Mouse (Mus musculus) c-Kit-positive CD71-positive TER-119-negative erythroid progenitor cells, embryonic 14.5 days (primary cell): ENCODE measurements around the gene Nup62.

Source experiments
- DNase-seq: peaks from one replicate; pipeline ENCODE4 v3.0.0-alpha.2; 2013; ENCODE audit warnings: low read depth

Gene Nup62

DNA sequence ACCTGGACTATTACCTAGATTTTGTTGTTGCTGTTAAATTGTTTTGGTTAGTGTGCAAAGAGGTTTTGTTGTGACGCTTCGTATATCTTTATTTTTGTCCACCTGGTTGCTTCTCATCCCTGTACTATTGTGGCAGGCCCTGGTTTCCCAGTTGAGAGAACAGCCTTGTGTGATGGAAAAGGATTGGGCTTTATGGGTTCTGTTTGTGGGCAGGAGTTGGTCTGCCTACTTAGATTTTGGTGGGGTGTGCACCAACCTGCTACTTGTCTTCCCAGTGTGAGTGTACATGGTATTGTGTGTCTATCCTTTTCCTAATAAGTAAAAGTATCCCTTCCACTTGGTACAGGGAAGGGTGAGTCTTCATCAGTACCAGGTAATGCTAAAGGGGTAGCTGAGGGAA, 3.5 kb downstream of the Nup62 start:
- DNase-seq = no peak

DNA sequence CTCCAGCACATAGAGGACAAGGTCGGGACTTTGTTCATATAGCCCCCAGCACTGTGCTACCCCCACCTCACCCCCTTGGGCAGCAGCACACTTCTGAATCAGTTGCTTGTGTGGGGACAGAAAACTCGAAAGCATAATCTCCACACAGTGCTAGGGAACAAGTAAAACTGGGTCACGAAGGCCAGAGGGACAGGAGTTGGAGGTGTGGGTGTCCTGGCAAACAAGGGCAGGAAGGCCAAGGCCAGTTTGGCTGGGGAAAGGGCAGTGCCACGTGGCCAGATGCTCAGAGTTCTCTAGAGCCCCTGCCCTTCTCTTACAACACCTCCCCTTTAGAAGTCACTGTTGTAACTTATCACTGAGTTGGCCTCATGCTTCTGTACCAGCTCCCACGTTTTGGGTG, 4.0 kb downstream of the Nup62 start:
- DNase-seq = no peak

GRCm38 (mm10) chr7:44820525-44820924, 4.6 kb downstream of the Nup62 start:
- no peak for DNase-seq

DNA sequence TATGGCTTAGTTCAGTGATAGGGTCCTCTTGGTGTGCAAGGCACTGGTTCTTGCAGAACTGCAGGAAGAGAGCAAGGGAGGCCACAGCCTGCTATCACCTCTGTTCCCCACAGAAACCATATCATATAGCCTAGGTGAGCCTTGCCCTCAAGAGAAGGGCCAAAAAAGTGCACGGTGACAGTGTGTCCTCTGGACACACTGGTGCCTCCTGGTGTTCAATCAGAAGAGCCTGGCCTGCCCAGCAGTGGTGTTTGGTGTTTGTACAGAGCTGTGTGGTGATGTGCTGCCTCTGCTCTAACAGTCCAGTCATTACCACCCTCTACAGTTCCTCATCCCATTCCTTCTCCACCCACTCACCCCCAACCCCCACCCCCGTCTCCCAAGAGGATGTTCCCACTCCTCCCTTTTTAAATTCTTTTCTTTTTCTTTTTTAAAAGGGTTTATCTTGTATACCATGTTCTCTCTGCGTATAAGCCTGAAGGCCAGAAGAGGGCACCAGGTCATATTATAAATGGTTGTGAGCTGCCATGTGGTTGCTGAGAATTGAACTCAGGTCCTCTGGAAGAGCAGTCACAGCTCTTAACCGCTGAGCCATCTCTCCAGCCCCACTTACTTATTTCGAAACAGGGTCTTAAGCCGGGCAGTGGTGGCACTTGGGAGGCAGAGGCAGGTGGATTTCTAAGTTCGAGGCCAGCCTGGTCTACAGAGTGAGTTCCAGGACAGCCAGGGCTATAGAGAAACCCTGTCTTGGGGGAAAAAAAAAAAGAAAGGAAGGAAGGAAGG, 6.0 kb downstream of the Nup62 start:
- no peak for DNase-seq

DNA sequence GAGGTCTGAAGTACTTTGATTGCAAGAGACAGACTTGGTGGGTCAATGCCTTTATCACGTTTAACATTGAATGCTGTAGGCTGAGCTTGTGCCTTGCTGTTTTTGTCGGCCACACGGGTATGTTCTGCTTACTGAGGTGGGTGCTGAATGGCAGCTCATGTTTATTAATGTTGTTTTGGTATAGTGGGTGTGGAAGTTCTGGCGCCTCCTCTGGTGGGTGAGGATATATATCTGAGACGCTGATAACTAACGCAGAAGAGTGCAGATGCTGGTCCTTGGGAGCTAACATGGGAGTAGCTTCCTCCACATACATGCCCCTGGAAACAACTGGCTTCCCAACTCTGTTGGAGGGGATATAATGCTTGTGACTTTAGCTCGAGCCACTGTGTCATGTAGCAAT, 7.5 kb downstream of the Nup62 start:
- no peak for DNase-seq

- peak; percentile 74 for DNase-seq
These were observed 9.0 kb downstream of the Nup62 start for GRCm38 (mm10) chr7:44824872-44825271.

- no peak for DNase-seq
These were observed 10.9 kb downstream of the Nup62 start for GRCm38 (mm10) chr7:44826771-44827170.

- DNase-seq = no peak
These were observed 12.8 kb downstream of the Nup62 start for GRCm38 (mm10) chr7:44828706-44829105.

DNA sequence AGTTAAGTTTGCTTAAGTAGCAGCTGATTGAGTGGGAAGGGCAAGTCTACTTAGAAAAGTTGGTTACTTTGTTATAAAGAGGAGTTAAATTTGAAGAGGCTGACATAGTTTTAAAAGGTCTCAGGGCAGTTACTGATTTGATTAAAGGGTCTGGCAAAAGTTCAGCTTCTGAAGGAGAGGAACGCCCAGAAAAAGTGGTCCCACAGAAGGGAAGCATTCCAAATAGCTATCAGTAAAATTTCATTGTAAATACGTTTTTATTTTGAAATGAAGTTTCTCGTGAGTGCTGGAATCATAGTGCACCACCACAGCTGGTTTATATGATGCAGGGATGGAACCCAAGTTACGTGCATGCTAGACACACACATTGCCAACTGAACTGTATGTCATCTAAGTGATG, 16.9 kb downstream of the Nup62 start:
- DNase-seq = no peak

DNA sequence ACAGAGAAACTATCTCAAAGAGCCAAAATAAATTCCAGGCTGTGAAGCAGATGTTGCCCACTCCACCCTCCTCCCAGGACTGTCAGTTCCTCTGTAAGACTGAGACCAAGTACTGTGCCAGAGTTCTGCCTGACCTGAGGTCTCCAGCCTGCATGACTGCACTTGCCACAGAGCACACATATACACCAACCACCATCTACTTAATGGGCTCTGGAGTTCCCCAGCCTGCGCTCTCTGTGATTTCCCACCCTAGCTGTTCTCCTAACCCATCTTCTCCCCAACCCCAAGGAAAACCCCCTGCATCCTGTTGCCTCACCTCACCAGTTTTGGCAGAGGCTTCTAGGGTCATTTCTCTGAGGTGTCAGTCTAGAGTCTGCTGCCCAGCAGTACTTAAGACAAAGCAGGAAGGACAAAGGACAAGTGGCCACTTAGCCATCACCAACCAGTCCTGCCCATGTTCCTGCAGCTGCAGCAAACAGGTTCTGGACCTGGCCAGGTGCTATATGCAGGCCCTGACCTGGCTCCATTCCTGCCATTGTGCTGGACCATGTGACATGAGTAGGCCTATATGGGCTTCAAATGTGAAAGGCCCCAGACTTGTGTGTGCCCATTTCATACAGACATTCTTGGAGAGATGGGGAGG, 19.6 kb downstream of the Nup62 start:
- no peak for DNase-seq

DNA sequence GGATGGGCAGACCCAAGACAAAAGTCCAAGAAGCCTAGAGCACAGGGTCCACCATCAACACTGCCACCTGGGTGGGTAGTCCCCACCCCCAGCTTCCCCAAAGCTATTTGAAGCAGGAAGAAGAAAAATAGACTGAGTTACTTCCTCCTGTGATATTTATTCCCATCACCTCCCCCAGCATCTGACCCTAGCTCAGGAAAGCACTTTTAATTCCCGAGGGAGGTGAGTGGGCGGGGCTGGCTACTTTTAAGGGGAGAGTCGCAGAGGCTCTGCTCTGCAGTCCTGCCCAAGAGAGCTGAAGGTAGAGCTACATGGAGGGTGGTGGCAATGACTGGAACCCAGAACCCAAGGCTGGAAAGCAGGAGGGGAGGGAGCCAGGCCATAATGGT, 20.1 kb downstream of the Nup62 start:
- no peak for DNase-seq

- DNase-seq = no peak
These were observed 20.6 kb downstream of the Nup62 start for GRCm38 (mm10) chr7:44836423-44837053.

- no peak for DNase-seq
These were observed 22.2 kb downstream of the Nup62 start for GRCm38 (mm10) chr7:44838073-44838472.

- DNase-seq = no peak
These were observed 23.2 kb downstream of the Nup62 start for GRCm38 (mm10) chr7:44839171-44839490.

DNA sequence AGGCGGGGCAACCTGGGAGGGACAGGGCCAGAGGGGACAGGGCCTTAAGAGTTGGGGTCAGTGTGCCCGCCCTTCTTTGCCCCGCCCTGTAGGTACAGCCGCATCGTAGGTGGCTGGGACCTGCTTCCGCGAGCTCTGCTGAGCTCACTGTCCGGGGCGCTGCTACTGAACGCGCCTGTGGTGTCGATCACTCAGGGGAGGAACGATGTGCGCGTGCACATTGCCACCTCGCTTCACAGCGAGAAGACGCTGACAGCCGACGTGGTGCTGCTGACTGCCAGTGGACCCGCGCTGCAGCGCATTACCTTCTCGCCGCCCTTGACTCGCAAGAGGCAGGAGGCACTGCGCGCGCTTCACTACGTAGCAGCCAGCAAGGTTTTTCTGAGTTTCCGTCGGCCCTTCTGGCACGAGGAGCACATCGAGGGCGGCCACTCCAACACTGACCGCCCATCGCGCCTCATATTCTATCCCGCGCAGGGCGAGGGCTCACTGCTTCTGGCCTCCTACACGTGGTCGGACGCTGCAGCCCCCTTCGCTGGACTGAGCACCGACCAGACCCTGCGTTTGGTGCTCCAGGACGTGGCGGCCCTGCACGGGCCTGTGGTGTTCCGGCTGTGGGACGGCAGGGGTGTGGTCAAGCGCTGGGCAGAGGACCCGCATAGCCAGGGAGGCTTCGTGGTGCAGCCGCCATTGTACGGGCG, 23.8 kb downstream of the Nup62 start:
- DNase-seq = no peak

GRCm38 (mm10) chr7:44840426-44840825, 24.5 kb downstream of the Nup62 start:
- DNase-seq = no peak

DNA sequence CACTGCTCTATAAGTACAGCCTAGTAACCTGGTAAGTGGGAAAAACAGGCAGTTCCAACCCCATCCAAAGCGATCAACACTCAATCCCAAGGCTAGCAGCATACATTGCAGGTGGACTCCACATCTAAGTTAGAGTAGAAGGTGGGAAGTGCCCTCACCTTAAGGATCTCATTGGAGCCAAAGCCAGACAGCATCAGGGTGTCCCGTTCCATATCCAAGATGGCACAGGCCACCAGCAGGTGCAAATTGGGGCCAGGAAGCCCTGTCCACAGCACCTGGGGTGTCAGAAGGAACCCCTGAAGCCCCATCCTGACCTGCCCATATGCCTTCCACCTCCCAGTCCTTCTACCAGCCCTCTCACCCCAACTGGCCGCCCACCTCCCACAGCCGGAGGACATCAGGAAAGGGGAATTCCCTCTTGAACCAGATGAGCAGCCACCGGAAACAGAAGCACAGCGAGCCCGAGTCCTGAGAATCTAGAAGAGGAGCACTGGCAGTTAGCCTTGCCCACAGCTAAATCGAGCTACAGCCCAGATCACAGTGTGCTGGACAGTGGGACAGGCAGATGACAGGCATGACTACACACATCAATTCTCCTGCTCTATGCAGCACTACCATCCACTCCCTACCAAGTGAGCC, 26.1 kb downstream of the Nup62 start:
- no peak for DNase-seq

- no peak for DNase-seq
These were observed 29.1 kb downstream of the Nup62 start for GRCm38 (mm10) chr7:44845006-44845405.

GRCm38 (mm10) chr7:44846804-44847203, 30.9 kb downstream of the Nup62 start:
- no peak for DNase-seq

DNA sequence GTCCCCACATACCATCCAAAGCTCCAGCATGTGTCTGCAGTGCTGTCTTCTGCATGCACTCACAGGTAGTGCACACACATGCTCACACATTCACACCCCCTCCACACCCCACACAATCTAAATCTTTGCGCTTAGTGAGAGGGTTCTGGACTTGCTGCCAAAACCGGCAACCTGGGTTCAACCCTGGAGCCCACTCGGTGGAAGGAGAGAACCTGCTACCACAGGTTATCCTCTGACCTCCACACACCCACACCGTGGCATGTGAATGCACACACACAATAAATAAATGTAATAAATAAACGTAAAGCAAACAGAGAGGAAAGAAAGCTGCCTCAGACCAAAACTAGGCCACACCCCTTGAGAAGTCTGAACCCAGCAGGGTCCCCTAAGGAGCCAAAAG, 31.9 kb downstream of the Nup62 start:
- no peak for DNase-seq

DNA sequence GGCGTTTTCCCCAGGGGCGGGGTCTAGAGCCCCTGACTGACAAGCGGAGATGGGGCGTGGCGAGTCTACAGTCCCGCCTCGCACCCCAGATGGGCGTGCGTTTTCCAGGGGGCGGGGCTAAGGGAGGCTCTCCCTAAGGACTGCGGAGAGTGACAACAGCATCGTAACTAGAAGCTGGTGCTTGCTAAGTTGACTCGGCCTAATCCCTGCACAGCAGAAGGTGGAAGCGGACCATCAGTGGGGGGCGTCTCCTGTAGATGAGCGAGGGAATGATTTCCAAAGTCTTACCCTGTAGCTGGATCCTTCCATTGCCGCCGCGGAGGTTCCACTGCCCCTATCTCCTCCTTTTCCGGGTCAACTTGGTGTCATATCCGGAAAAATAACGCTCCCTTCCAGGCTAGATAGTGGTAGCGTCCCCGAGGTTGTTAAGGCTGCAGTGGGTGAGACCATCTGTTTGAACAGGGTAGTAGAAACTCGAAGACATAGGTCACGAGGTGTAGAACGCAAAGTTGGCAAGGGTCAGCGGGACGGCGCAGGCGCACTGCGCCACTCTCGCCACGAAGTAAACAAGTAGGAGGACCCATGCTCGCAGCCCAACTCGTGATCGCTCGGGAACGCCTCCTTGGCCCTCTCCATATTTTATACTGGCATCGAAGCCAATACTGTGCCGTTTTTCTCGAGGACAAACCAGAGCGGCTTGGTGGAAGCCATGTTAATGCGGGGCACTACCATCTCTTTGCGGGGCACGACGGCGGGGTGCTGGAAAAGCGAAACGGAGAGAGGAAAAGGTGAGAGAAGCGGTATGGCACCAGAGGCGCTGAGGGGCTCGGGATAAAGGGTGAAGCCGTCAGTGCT, 32.9 kb downstream of the Nup62 start, which contains the start of the genes Akt1s1 and Tbc1d17:
Akt1s1 (plus strand) TSS at position 431 of the 855 bp plus-strand sequence.
Tbc1d17 (minus strand) TSS at position 519 of the 855 bp plus-strand sequence.
- DNase-seq = peak; percentile 97
